Mouse (Mus musculus) adrenal gland, postnatal 36 days (tissue): Measurements from ENCODE around the gene Hist1h2ad. TPM values are rescaled to one million over a fixed set of nuclear protein-coding genes. Genes with fewer than 3 reads are reported as not detected.
A peak's percentile ranks its signal among the peaks of the same experiment; 100 is the strongest.
"Not testable (repeated sequence)": the region's sequence is repeated elsewhere in the genome, so short reads cannot be mapped to it uniquely, and the experiment has no call there.

Experiments used
- DNase-seq, 2 experiments: peaks; one replicate each; pipeline ENCODE4 v3.0.0; 2021; ENCODE audit warnings: mixed read lengths in 1 of 2
- total RNA-seq, 2 experiments: library from RNA; stranded (reverse); gene quantifications; 2 replicates each; pipeline ENCODE4 v1.2.3; 2021

Gene Hist1h2ad
- total RNA-seq, 2 experiments from 2014 or later, result 8.1 to 13.6 TPM

- no peak for DNase-seq
Observed at GRCm38 (mm10) chr13:23584331-23584730, 10.2 kb downstream of the Hist1h2ad start.

GRCm38 (mm10) chr13:23585029-23585441, 10.9 kb downstream of the Hist1h2ad start:
- peak; percentile 79 to 80 for DNase-seq

DNA sequence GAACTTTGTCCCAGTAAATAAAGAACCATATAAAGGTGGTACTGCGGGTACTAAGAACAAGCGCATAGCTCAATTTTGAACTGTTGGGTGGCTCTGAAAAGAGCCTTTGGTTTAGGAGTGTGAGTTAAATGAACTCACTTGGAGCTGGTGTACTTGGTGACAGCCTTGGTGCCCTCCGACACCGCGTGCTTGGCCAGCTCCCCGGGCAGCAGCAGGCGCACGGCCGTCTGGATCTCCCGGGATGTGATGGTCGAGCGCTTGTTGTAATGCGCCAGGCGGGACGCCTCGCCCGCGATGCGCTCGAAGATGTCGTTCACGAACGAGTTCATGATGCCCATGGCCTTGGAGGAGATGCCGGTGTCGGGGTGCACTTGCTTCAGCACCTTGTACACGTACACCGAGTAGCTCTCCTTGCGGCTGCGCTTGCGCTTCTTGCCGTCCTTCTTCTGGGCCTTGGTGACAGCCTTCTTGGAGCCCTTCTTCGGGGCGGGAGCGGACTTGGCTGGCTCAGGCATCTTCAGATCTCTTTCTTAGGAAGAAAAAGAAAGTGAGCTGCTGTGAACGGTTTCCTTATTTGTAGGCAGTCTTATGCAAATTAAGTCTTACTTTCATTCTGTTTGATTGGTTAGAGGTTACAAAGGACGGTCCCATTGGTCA, 11.4 kb downstream of the Hist1h2ad start:
- peak; percentile 65 to 67 for DNase-seq

GRCm38 (mm10) chr13:23586099-23586939, 12.1 kb downstream of the Hist1h2ad start:
- no peak for DNase-seq

DNA sequence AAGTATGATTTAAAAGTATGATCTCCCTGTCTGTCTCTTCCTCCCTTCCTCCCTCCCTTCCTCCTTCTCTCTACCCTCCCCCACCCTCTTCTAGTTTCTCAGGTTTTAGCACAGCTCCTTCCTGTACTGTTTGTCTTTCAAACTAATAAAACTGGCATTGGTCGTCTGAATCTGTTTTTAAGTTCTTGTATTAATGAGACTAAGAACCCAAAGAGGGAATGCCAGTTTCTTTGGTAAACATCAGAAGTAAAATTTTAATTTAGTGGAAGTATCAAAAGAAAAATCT, 12.7 kb downstream of the Hist1h2ad start:
- DNase-seq, result no peak

- DNase-seq, result no peak
Observed at GRCm38 (mm10) chr13:23591206-23591605, 17.0 kb downstream of the Hist1h2ad start.

- not testable (repeated sequence) for DNase-seq
Observed at GRCm38 (mm10) chr13:23591886-23592285, 17.7 kb downstream of the Hist1h2ad start.

DNA sequence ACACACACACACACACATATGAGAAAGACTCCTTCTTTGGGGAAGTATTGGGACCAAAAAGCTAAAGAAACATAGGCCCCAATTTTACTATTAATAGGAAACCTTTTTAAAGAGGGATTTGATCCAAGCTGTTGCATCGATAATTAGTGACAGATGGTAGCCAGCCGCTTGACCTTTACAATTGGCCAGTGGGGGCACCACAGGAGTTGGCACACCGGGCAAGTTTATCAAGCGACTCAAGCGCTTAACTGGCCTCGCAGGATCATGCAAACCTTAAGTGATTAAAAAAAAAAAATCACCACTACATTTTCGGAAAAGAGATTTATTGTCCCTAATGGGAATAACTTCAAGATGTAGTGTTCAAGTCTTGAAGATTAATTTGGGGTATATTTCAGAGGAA, 18.4 kb downstream of the Hist1h2ad start:
- DNase-seq, result no peak

DNA sequence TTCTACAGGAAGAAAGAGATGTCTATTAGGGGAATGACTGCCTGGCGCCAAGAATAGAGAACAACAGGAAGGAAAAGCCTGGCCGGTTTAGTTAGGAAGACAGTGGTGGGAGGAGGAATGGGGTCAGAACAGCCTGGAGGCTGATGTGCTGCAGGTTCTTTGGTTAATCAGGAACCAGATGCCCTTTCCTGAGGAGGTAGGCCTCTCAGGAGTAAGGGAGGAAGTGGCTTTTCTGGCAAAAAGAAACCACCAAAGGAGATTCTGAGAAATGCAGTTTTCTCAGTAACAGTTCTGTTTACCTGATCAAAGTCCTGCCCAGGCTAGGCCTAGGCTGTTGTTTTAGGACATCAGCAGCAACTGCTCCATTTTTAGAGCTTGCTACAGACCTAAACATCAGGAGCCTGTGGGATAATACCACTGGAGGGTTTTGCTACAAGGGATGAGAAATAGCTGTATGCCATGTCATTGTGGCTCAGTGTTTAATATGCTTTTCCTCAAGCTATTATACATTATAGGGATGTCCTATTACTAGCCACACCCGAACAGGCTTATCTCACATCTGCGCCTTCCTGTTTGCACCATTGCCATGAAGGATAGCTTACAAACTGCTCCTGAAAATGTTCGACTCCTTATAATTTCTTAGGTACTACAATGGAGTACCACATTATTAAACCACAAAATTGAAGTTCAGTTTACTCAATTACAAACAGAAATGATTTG, 19.0 kb downstream of the Hist1h2ad start:
- DNase-seq, result no peak

- DNase-seq, result no peak
Observed at GRCm38 (mm10) chr13:23595185-23595584, 21.0 kb downstream of the Hist1h2ad start.

GRCm38 (mm10) chr13:23595622-23596372, 21.6 kb downstream of the Hist1h2ad start:
- DNase-seq, result no peak

- DNase-seq, result peak; percentile 79 to 87
Observed at GRCm38 (mm10) chr13:23597957-23598356, 23.8 kb downstream of the Hist1h2ad start.

GRCm38 (mm10) chr13:23603182-23603699, 29.1 kb downstream of the Hist1h2ad start:
- no peak for DNase-seq

GRCm38 (mm10) chr13:23604452-23604851, 30.3 kb downstream of the Hist1h2ad start:
- DNase-seq, result no peak

DNA sequence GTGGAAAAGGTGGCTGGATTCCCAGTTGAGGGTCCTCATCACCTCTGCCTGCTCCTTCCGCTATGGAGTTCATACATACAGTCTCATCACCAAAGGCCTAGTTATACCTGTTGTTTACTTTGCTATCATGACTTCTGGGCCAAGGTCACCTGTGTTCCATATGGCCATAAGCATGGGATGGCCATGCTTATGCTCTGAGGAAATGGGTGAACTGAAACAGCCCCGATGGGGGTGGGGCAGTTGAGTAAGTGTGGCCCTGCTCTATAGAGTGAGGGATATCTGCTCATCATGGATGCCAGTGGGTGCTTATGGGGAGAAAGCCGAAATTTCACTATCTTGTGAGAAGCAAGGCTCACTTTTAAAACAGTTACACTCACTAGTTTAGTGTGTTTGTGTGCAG, 30.9 kb downstream of the Hist1h2ad start:
- no peak for DNase-seq

- DNase-seq, result peak in 1 of 2 experiments; percentile 15
Observed at GRCm38 (mm10) chr13:23609209-23609608, 35.0 kb downstream of the Hist1h2ad start.

GRCm38 (mm10) chr13:23609844-23610243, 35.7 kb downstream of the Hist1h2ad start:
- DNase-seq, result no peak

- no peak for DNase-seq
Observed at GRCm38 (mm10) chr13:23610393-23610792, 36.2 kb downstream of the Hist1h2ad start.

GRCm38 (mm10) chr13:23611638-23612037, 37.5 kb downstream of the Hist1h2ad start:
- DNase-seq, result no peak

- no peak for DNase-seq
Observed at GRCm38 (mm10) chr13:23620056-23620732, 46.0 kb downstream of the Hist1h2ad start.
